Mouse (Mus musculus) stomach, postnatal 0 days (tissue): ENCODE data around the gene Mri1.
A peak's percentile ranks its signal among the peaks of the same experiment; 100 is the strongest.

Experiments used
- CTCF ChIP-seq: IDR thresholded peaks from 2 replicates; pipeline ENCODE4 v1.5.1; 2016; ENCODE audit warnings: antibody characterized with exemption, low read depth, mild to moderate bottlenecking, moderate library complexity
- EP300 ChIP-seq: optimal IDR thresholded peaks from 2 replicates; pipeline ENCODE3; 2016; ENCODE audit warnings: antibody characterized with exemption

DNA sequence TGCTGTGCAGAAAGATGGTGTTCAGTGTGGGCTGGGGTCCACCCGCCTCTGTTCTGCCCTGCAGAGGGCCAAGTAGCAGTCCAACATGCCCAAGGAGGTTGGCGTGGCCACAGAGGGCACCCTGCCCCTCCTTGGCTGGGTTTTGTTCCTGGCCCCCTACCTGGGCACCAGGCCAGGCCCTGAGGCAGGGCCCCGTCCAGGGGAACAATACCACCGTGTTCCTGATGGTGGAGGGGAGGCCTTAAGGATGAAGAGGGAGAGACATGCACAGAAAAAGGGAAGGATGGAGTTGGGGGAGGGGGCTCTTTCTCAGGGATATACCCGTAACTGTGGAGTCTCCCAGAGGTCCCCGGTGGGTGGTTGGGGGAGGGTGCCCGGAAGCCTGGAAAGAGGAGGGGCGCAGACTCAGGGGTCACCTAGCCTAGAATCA lies 57.0 kb downstream of the Mri1 start:
- TF ChIP-seq EP300 (no peak), CTCF (0 out of 2 replicates have a peak, but pooled peaks have one; percentile 10)
